Mouse (Mus musculus): Measurements from ENCODE around the gene Tulp2. TPM values are rescaled to one million over a fixed set of nuclear protein-coding genes. Genes with fewer than 3 reads are reported as not detected.
A peak's percentile ranks its signal among the peaks of the same experiment; 100 is the strongest.
"Not testable (repeated sequence)": the region's sequence is repeated elsewhere in the genome, so short reads cannot be mapped to it uniquely, and the experiment has no call there.

Tulp2 gene
- polyA plus RNA-seq, 1 experiment from 2014 or later, result 0.22 TPM

GRCm38 (mm10) chr7:45520605-45521004 lies 38.9 kb downstream of the Tulp2 start:
- Histone ChIP-seq H3K4me1 (peaks cover 31% of the 10 kb centered on the region), H3K27me3 (no peaks in the 10 kb centered on the region), H3K36me3 (ENCODE audit: poor library complexity, severe bottlenecking) (peaks cover 3% of the 10 kb centered on the region; the same call in 1 of the 2 replicates), H3K9me3 (replicated peaks) (no peaks in the 10 kb centered on the region), H3K4me2 (0 out of 2 replicates have a peak overlapping the region, but pooled peaks have one; percentile 61), H3K4me3 (no peak overlapping the region), H3K27ac (no peak overlapping the region), H3K9ac (no peak overlapping the region)
- no peak for ATAC-seq
- WGBS, result 96% methylated on average over 7 of the region's 7 CpGs

- Histone ChIP-seq H3K9ac (peak overlapping the region; percentile 70), H3K27ac (peak overlapping the region; percentile 82), H3K36me3 (ENCODE audit: poor library complexity, severe bottlenecking) (peaks cover 3% of the 10 kb centered on the region; the same call in 1 of the 2 replicates), H3K4me2 (peak overlapping the region; percentile 61), H3K4me3 (peak overlapping the region; percentile 54), H3K9me3 (replicated peaks) (no peaks in the 10 kb centered on the region), H3K4me1 (peaks cover 33% of the 10 kb centered on the region), H3K27me3 (no peaks in the 10 kb centered on the region)
- peak; percentile 92 for ATAC-seq
- WGBS, result 0% methylated on average over 28 of the region's 28 CpGs
Measured at GRCm38 (mm10) chr7:45521728-45522184, 40.1 kb downstream of the Tulp2 start.

- 58% methylated on average over 16 of the region's 16 CpGs for WGBS
- ATAC-seq, result 0 out of 2 replicates have a peak, but pooled peaks have one; percentile 1
- Histone ChIP-seq H3K4me3 (peak overlapping the region; percentile 54), H3K36me3 (ENCODE audit: poor library complexity, severe bottlenecking) (peaks cover 3% of the 10 kb centered on the region; the same call in 1 of the 2 replicates), H3K27ac (no peak overlapping the region; the same call in 1 of the 2 replicates), H3K4me1 (peaks cover 33% of the 10 kb centered on the region), H3K9me3 (replicated peaks) (no peaks in the 10 kb centered on the region), H3K27me3 (no peaks in the 10 kb centered on the region), H3K4me2 (peak overlapping the region; percentile 61), H3K9ac (0 out of 2 replicates have a peak overlapping the region, but pooled peaks have one; percentile 70)
Measured at GRCm38 (mm10) chr7:45522194-45522752, 40.6 kb downstream of the Tulp2 start.

- peaks cover 33% of the 10 kb centered on the region for H3K4me1 ChIP-seq
- no peaks in the 10 kb centered on the region for H3K27me3 ChIP-seq
- H3K27ac ChIP-seq, result no peak overlapping the region
- peaks cover 3% of the 10 kb centered on the region; the same call in 1 of the 2 replicates for H3K36me3 ChIP-seq (ENCODE audit: poor library complexity, severe bottlenecking)
- H3K9ac ChIP-seq, result peak overlapping the region; percentile 21; the same call in 1 of the 2 replicates
- ATAC-seq, result no peak
- 79% methylated on average over 18 of the region's 18 CpGs for WGBS
- no peaks in the 10 kb centered on the region for H3K9me3 ChIP-seq (replicated peaks)
- H3K4me2 ChIP-seq, result no peak overlapping the region
- no peak overlapping the region for H3K4me3 ChIP-seq
Measured at GRCm38 (mm10) chr7:45522957-45523676, 41.4 kb downstream of the Tulp2 start.

GRCm38 (mm10) chr7:45523678-45524170 lies 42.0 kb downstream of the Tulp2 start:
- WGBS, result 82% methylated on average over 13 of the region's 13 CpGs
- H3K27me3 ChIP-seq, result no peaks in the 10 kb centered on the region
- peak overlapping the region; percentile 21; the same call in 1 of the 2 replicates for H3K9ac ChIP-seq
- H3K4me3 ChIP-seq, result no peak overlapping the region
- no peak for ATAC-seq
- H3K36me3 ChIP-seq (ENCODE audit: poor library complexity, severe bottlenecking), result peaks cover 3% of the 10 kb centered on the region; the same call in 1 of the 2 replicates
- H3K27ac ChIP-seq, result no peak overlapping the region
- H3K9me3 ChIP-seq (replicated peaks), result no peaks in the 10 kb centered on the region
- no peak overlapping the region for H3K4me2 ChIP-seq
- H3K4me1 ChIP-seq, result peaks cover 33% of the 10 kb centered on the region

- WGBS, result 39% methylated on average over 12 of the region's 12 CpGs
- Histone ChIP-seq H3K9me3 (replicated peaks) (no peaks in the 10 kb centered on the region), H3K27ac (no peak overlapping the region), H3K36me3 (ENCODE audit: poor library complexity, severe bottlenecking) (peaks cover 3% of the 10 kb centered on the region; the same call in 1 of the 2 replicates), H3K27me3 (no peaks in the 10 kb centered on the region), H3K4me1 (peaks cover 33% of the 10 kb centered on the region), H3K9ac (peak overlapping the region; percentile 83), H3K4me3 (peak overlapping the region; percentile 75), H3K4me2 (peak overlapping the region; percentile 83)
- ATAC-seq, result no peak
Measured at GRCm38 (mm10) chr7:45524841-45525621, 43.4 kb downstream of the Tulp2 start.

GRCm38 (mm10) chr7:45525809-45526473 lies 44.3 kb downstream of the Tulp2 start, which contains the start of the genes Ppp1r15a and Plekha4:
TSS of gene Ppp1r15a (minus strand) at chr7:45526268.
TSS of gene Plekha4 (plus strand) at chr7:45526330.
- under 1% methylated on average over 54 of the region's 54 CpGs for WGBS
- Histone ChIP-seq H3K9me3 (replicated peaks) (no peaks in the 10 kb centered on the region), H3K9ac (peak within 1 kb of the TSS; percentile 83), H3K4me2 (peak within 1 kb of the TSS; percentile 83), H3K4me1 (peaks cover 33% of the 10 kb centered on the region), H3K4me3 (peak within 1 kb of the TSS; percentile 75), H3K27ac (peak within 1 kb of the TSS; percentile 61), H3K27me3 (no peaks in the 10 kb centered on the region), H3K36me3 (ENCODE audit: poor library complexity, severe bottlenecking) (peaks cover 3% of the 10 kb centered on the region; the same call in 1 of the 2 replicates)
- peak; percentile 77 for ATAC-seq

GRCm38 (mm10) chr7:45526474-45527120 lies 44.9 kb downstream of the Tulp2 start:
- peak overlapping the region; percentile 83 for H3K9ac ChIP-seq
- 24% methylated on average over 7 of the region's 7 CpGs for WGBS
- peak overlapping the region; percentile 75 for H3K4me3 ChIP-seq
- H3K27me3 ChIP-seq, result no peaks in the 10 kb centered on the region
- H3K36me3 ChIP-seq (ENCODE audit: poor library complexity, severe bottlenecking), result peaks cover 3% of the 10 kb centered on the region; the same call in 1 of the 2 replicates
- H3K27ac ChIP-seq, result peak overlapping the region; percentile 37; the same call in 1 of the 2 replicates
- no peaks in the 10 kb centered on the region for H3K9me3 ChIP-seq (replicated peaks)
- H3K4me1 ChIP-seq, result peaks cover 30% of the 10 kb centered on the region
- H3K4me2 ChIP-seq, result peak overlapping the region; percentile 83
- ATAC-seq, result no peak

- H3K4me3 ChIP-seq; H3K27ac ChIP-seq; H3K9ac ChIP-seq; H3K27me3 ChIP-seq; ATAC-seq; H3K4me2 ChIP-seq; H3K36me3 ChIP-seq (ENCODE audit: poor library complexity, severe bottlenecking); H3K9me3 ChIP-seq (replicated peaks): not testable (repeated sequence)
- WGBS, result 91% methylated on average over 6 of the region's 6 CpGs
- H3K4me1 ChIP-seq, result peaks cover 29% of the 10 kb centered on the region
Measured at GRCm38 (mm10) chr7:45527169-45527568, 45.5 kb downstream of the Tulp2 start.

GRCm38 (mm10) chr7:45529461-45529860 lies 47.8 kb downstream of the Tulp2 start:
- H3K4me1 ChIP-seq, result peaks cover 14% of the 10 kb centered on the region
- WGBS, result 21% methylated on average over 6 of the region's 6 CpGs
- ATAC-seq, result no peak
- H3K27ac ChIP-seq, result no peak overlapping the region
- no peaks in the 10 kb centered on the region for H3K27me3 ChIP-seq
- H3K4me3 ChIP-seq, result no peak overlapping the region
- no peak overlapping the region for H3K9ac ChIP-seq
- H3K36me3 ChIP-seq (ENCODE audit: poor library complexity, severe bottlenecking), result peaks cover 1% of the 10 kb centered on the region; the same call in 1 of the 2 replicates
- H3K9me3 ChIP-seq (replicated peaks), result no peaks in the 10 kb centered on the region
- no peak overlapping the region for H3K4me2 ChIP-seq

Data from forebrain, embryonic 13.5 days (tissue).